Mouse (Mus musculus) intestine, embryonic 14.5 days (tissue): ENCODE results near the gene Atad3a. TPM values are rescaled to one million over a fixed set of nuclear protein-coding genes. Genes with fewer than 3 reads are reported as not detected.

Source experiments
- ATAC-seq: fragments of 200-750 bp; cut with Nextera tagmentation; replicated peaks from 2 replicates; pipeline ENCODE4 v1.8.0; 2017; ENCODE audit warnings: low read depth, moderate number of reproducible peaks, moderate TSS enrichment, moderate library complexity; ENCODE audit not compliant: low FRiP score, low TSS enrichment
- DNase-seq: peaks from one replicate; pipeline ENCODE4 v3.0.0-alpha.2; 2018; ENCODE audit warnings: low spot score
- H3K27ac ChIP-seq: fragments of 300-500 bp; sonication (generic); 2 replicates; pipeline ENCODE4 v1.5.1; 2014; ENCODE audit warnings: low read depth, mild to moderate bottlenecking, control low read depth
- H3K27me3 ChIP-seq: fragments of 300-500 bp; sonication (generic); replicated peaks from 2 replicates; pipeline ENCODE4 v1.6.1; 2014; ENCODE audit warnings: low read length, control low read depth; ENCODE audit not compliant: control insufficient read depth, insufficient read depth
- H3K36me3 ChIP-seq: fragments of 300-500 bp; sonication (generic); 2 replicates; pipeline ENCODE4 v1.6.1; 2014; ENCODE audit warnings: low read length, control low read depth; ENCODE audit not compliant: control insufficient read depth, insufficient read depth
- H3K4me1 ChIP-seq: fragments of 300-500 bp; sonication (generic); replicated peaks from 2 replicates; pipeline ENCODE4 v1.6.1; 2014; ENCODE audit warnings: low read length, control low read depth, mixed read lengths; ENCODE audit not compliant: control insufficient read depth, insufficient read depth
- H3K4me2 ChIP-seq: fragments of 300-500 bp; sonication (generic); 2 replicates; pipeline ENCODE4 v1.6.1; 2014; ENCODE audit warnings: low read length
- H3K4me3 ChIP-seq: fragments of 300-500 bp; sonication (generic); 2 replicates; pipeline ENCODE4 v1.5.1; 2014; ENCODE audit warnings: low read depth, low read length, control low read depth, mixed read lengths
- H3K9ac ChIP-seq: fragments of 300-500 bp; sonication (generic); 2 replicates; pipeline ENCODE4 v1.6.1; 2014; ENCODE audit warnings: mild to moderate bottlenecking, low read length
- H3K9me3 ChIP-seq: fragments of 300-500 bp; sonication (generic); 2 replicates; pipeline ENCODE4 v1.6.1; 2016; ENCODE audit warnings: low read length, control low read depth; ENCODE audit not compliant: control insufficient read depth
- WGBS: fragments of 180-500 bp; shearing (Covaris S2); extraction: QIAGEN DNeasy Blood & Tissue Kit; methylation state at CpG from one replicate; pipeline ENCODE4 v1.1.7; 2014; 5-methylcytosine and 5-hydroxymethylcytosine counted together
- polyA plus RNA-seq: library from polyadenylated mRNA; unstranded; fragments of >200 nt; fragmentation: Nextera tagmentation; extraction: Ambion mirVana; gene quantifications from 2 replicates; pipeline ENCODE4 v1.2.1, GENCODE M21; 2014

Atad3a gene
- polyA plus RNA-seq = 134 and 136 TPM in 2 replicates

DNA sequence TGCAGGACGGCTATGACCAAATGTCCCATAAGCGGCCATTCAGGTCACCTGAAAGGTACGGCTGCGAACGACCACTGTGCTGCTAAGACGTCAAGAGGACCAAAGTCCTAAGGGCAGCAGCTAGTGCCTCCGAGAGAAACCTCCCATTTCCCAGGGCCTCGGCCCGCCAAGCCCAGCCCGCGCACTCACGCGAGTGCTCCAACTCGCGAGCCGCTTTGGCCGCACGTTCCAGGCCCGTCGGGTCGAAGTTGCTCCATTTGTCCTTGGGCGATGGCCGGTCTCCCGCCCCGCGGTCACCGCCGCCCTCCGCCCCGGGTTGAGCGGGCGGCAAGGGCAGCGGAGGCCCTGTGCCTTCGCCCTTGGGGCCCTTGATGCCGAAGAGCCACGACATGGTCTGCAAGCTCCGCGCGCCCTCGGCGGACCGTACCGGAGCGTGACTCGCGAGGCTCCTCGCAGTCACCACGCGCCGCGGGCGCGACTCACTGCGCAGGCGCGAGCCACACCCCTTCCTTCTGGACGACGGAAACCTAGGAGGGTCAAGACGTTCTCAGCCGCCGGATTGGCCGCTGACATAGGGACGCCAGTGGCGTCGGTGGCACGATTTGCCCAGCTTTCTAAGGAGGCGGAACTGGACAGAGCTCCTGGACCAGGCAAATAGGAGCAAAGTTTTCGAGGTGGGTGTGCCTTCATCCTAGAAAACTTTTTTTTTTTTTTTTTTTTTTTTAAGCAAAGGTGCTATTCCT, at the start of gene Atad3a:
Gene Atad3a, minus strand, starts transcription at position 481 of the 743 bp plus-strand sequence.
- H3K4me1 ChIP-seq = peaks cover 13% of the 10 kb centered on the region; the same call in 1 of the 2 replicates
- under 1% methylated on average over 68 of the region's 68 CpGs for WGBS
- H3K4me2 ChIP-seq = peak within 1 kb of the TSS; percentile 94
- no peaks in the 10 kb centered on the region for H3K27me3 ChIP-seq
- peak within 1 kb of the TSS; percentile 34; the same call in 1 of the 2 replicates for H3K27ac ChIP-seq
- H3K9me3 ChIP-seq = no peaks in the 10 kb centered on the region
- H3K9ac ChIP-seq = peak within 1 kb of the TSS; percentile 73
- H3K4me3 ChIP-seq = peak within 1 kb of the TSS; percentile 89
- peak; percentile 97 for DNase-seq
- ATAC-seq = peak; percentile 98
- peaks cover 19% of the 10 kb centered on the region for H3K36me3 ChIP-seq

DNA sequence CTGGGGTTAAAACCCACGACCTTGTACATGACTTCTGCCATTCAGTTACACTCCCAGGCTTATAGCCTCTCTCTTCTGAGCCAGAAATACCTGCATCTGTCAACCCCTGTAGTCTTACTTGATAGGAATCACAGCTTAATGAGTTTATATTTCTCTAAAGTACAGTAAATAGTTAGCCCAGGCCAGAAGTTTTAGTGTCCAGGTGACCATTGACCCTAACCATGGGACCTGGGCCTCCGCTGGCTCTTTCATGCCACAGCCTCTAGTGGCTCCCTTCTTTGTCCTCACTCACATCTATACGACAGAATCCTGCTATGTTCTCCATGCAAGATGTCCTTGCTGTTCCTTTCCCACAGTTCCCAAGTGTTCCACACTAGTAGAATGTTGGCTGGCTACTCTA, 46.9 kb upstream of the Atad3a start:
- Histone ChIP-seq H3K36me3 (peaks cover 56% of the 10 kb centered on the region), H3K27me3 (no peaks in the 10 kb centered on the region), H3K9me3 (no peaks in the 10 kb centered on the region), H3K27ac (peak overlapping the region; percentile 54; the same call in 1 of the 2 replicates), H3K4me3 (no peak overlapping the region), H3K4me1 (peaks cover 14% of the 10 kb centered on the region), H3K9ac (no peak overlapping the region), H3K4me2 (no peak overlapping the region)
- ATAC-seq (no peak), DNase-seq (no peak)
- WGBS = 93% methylated on average over 3 of the region's 3 CpGs

DNA sequence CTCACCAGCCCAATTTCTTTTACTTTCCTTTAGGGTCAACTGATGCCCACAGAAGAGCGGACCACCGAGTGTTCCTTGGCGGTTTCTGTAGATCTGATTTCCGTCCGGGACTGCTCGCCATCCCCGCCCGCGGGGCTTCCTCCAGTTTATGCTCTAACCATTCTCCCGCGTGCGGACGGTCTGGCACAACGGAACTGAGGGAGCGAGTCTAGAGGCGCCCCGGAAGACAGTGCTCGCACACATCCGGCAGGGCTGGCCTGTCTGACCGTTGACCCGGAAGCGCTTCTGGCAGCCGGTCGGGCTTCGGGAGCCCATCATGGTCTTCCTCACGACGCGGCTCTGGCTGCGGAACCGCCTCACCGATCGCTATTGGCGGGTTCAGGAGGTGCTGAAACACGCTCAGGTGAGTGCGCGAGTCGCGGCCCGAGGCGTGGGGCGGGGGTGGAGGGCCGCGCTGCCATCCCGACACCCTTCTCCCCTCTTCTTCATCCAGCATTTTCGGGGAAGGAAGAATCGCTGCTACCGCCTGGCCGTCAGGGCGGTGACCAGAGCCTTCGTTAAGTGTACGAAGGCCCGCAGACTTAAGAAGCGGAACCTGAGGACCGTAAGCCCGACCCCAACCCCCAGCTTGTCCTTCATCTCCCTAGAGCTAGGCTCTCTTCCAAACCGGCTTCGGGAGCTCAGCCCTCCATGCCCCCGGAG, 42.6 kb upstream of the Atad3a start:
- peak overlapping the region; percentile 82 for H3K4me2 ChIP-seq
- no peaks in the 10 kb centered on the region for H3K9me3 ChIP-seq
- WGBS = under 1% methylated on average over 58 of the region's 58 CpGs
- DNase-seq (peak; percentile 99), ATAC-seq (peak; percentile 98)
- peak overlapping the region; percentile 64 for H3K27ac ChIP-seq
- peak overlapping the region; percentile 84 for H3K9ac ChIP-seq
- peaks cover 8% of the 10 kb centered on the region; the same call in 1 of the 2 replicates for H3K4me1 ChIP-seq
- H3K4me3 ChIP-seq = peak overlapping the region; percentile 99
- no peaks in the 10 kb centered on the region for H3K27me3 ChIP-seq
- H3K36me3 ChIP-seq = peaks cover 31% of the 10 kb centered on the region

DNA sequence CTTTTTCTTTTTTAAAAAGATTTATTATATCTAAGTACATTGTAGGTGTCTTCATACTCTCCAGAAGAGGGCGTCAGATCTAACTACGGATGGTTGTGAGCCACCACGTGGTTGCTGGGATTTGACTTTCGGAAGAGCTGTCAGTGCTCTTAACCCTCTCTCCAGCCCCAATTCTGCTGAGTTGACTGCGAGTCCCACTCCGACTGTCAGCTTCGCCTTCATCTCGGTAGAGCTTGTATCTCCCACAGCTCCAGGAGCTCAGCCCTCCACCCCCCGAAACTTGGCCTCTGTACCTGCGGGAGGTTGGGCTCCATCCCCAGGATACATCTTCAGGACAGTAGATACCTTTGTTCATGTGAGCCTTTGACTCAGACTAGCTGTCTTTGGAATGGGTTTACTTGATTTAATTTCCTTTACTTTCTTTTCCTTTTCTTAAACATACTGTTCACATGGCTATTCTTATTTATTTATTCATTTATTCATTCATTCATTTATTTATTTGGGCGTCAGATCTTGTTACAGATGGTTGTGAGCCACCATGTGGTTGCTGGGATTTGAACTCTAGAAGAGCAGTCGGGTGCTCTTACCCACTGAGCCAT, 41.9 kb upstream of the Atad3a start, which contains the start of gene Mrpl20:
Gene Mrpl20, plus strand, starts transcription at position 138 of the 599 bp plus-strand sequence.
- peak within 1 kb of the TSS; percentile 84 for H3K9ac ChIP-seq
- peak; percentile 72 for DNase-seq
- peak within 1 kb of the TSS; percentile 64 for H3K27ac ChIP-seq
- no peaks in the 10 kb centered on the region for H3K9me3 ChIP-seq
- peaks cover 25% of the 10 kb centered on the region for H3K36me3 ChIP-seq
- 10% methylated on average over 12 of the region's 12 CpGs for WGBS
- peak within 1 kb of the TSS; percentile 82 for H3K4me2 ChIP-seq
- H3K4me1 ChIP-seq = peaks cover 8% of the 10 kb centered on the region; the same call in 1 of the 2 replicates
- no peaks in the 10 kb centered on the region for H3K27me3 ChIP-seq
- peak; percentile 34; the same call in 1 of the 2 replicates for ATAC-seq
- H3K4me3 ChIP-seq = peak within 1 kb of the TSS; percentile 99

DNA sequence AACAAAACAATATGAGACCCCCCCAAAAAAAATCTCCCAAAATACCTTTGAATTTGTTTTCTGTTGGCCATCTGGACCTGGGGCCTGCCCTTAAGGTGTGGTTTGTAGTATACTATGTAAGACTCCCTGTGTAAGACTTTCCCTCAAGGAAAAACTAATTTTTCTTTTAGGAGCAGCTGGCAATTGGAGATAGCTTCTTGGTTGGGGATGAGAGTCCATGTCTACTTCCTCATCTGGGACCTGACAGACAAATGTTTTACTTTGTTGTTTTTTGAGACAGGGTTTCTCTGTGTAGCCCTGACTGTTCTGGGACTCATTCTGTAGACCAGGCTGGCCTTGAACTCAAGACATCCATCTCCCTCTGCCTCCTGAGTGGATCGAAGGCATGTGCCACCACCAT, 41.2 kb upstream of the Atad3a start:
- no peak for ATAC-seq
- Histone ChIP-seq H3K27ac (no peak overlapping the region), H3K9me3 (no peaks in the 10 kb centered on the region), H3K9ac (no peak overlapping the region), H3K4me3 (no peak overlapping the region), H3K4me1 (peaks cover 8% of the 10 kb centered on the region; the same call in 1 of the 2 replicates), H3K36me3 (peaks cover 17% of the 10 kb centered on the region), H3K4me2 (no peak overlapping the region), H3K27me3 (no peaks in the 10 kb centered on the region)
- DNase-seq = no peak
- 93% methylated on average over 1 of the region's 1 CpGs for whole genome bisulfite sequencing

DNA sequence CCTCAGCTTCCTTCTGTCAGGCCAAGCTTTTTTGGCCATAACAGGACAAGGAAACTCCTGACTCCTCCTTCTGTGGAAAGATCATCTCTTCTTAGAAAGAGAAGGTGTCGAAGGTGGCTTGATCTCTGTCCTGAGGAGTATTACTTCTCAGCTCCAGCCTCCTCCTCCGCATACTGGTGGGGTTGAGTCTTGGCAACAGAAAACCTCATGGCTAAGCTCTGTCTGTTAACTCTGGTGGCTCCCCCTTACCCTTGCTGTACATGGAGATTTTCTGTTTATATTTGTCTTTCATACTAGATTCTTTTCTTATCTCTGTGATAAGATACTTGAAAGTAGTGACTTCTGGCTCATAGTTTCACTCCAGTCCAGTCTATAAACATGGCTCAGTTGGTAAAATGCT, 32.8 kb upstream of the Atad3a start:
- no peak overlapping the region for H3K4me2 ChIP-seq
- H3K4me3 ChIP-seq = no peak overlapping the region
- WGBS = 63% methylated on average over 2 of the region's 2 CpGs
- H3K36me3 ChIP-seq = no peaks in the 10 kb centered on the region
- H3K27ac ChIP-seq = no peak overlapping the region
- no peaks in the 10 kb centered on the region for H3K9me3 ChIP-seq
- no peak for ATAC-seq
- DNase-seq = no peak
- H3K9ac ChIP-seq = no peak overlapping the region
- no peaks in the 10 kb centered on the region for H3K27me3 ChIP-seq
- no peaks in the 10 kb centered on the region for H3K4me1 ChIP-seq

DNA sequence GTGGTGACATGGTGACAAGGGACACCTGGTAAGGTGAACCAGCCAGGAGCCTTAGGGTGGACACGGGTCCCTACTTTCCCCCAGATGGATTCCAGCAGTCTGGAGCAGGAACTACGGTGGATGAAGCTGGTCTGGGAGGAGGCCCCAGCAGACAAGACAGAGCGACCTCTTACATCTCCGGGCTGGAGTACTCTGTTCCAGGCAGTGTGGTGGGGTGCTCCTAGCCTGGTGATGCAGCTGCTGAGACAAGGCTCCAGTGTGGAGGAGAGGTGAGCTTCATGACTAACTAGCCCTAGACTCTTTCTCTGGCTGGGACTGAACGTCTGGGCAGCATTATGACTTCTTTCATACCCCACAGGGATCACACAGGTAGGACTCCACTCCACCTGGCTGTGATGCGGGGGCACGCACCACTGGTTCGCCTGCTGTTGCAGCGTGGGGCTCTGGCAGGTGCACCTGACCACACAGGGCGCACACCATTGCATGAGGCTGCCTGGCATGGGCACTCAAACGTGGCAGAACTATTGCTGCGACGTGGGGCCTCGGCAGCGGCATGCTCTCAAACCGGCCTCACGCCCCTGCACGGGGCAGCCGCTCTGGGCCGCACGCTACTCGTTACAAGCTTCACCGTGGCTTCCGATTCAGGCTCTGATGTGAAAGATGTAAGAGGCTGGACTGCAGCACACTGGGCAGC, 30.5 kb upstream of the Atad3a start:
- H3K9ac ChIP-seq = no peak overlapping the region

DNA sequence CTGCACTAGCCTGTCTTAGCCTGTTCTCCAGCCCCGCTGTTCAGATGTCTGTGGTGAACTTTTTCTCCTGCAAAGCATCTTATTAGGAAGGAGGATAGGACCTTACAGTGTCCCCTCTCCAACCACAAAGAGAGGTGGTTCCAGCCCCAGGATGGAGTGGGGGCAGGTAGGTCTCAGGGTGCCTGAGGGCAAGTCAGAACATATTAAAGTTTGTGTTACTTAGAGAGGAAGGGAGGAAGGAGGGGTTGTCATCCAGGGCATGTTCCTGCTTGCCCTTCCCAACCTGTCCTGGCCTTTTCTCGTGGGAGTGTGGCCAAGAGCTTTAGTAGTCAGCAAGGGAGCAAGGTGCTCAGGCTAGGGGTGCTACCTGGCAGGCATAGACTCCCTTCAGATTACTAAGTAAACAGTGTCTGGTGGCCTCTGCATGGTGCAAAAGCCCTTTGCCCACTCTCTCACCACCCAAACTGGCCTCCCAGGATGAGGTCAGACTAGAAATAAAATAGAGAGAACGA, 29.8 kb upstream of the Atad3a start:
- Histone ChIP-seq H3K4me2 (no peak overlapping the region), H3K27ac (no peak overlapping the region), H3K27me3 (no peaks in the 10 kb centered on the region), H3K36me3 (no peaks in the 10 kb centered on the region), H3K4me1 (no peaks in the 10 kb centered on the region), H3K9me3 (no peaks in the 10 kb centered on the region), H3K4me3 (no peak overlapping the region), H3K9ac (no peak overlapping the region)
- ATAC-seq (no peak), DNase-seq (no peak)
- 61% methylated on average over 3 of the region's 3 CpGs for WGBS

More for the DNA sequence above, 30.5 kb upstream of the Atad3a start:
- H3K27ac ChIP-seq = no peak overlapping the region
- no peaks in the 10 kb centered on the region for H3K4me1 ChIP-seq
- H3K9me3 ChIP-seq = no peaks in the 10 kb centered on the region
- DNase-seq (no peak), ATAC-seq (no peak)
- no peak overlapping the region for H3K4me2 ChIP-seq
- no peaks in the 10 kb centered on the region for H3K27me3 ChIP-seq
- 71% methylated on average over 24 of the region's 24 CpGs for WGBS
- H3K4me3 ChIP-seq = no peak overlapping the region
- H3K36me3 ChIP-seq = no peaks in the 10 kb centered on the region
